Mouse (Mus musculus): ENCODE measurements around the gene Lpp. TPM values are rescaled to one million over a fixed set of nuclear protein-coding genes. Genes with fewer than 3 reads are reported as not detected.

The Lpp gene
- polyA plus RNA-seq, 1 experiment from 2014 or later = 107 TPM

- no peak overlapping the region for H3K9ac ChIP-seq (replicated peaks; ENCODE audit: low read depth, low read length)
- 77% methylated on average over 1 of the region's 1 CpGs for WGBS
- H3K36me3 ChIP-seq (ENCODE audit: control insufficient read depth, insufficient read depth, low read length) = no peaks in the 10 kb centered on the region
- H3K27ac ChIP-seq (ENCODE audit: low read length) = no peak overlapping the region
- no peak overlapping the region for H3K4me2 ChIP-seq (replicated peaks; ENCODE audit: low read depth, low read length)
- H3K9me3 ChIP-seq (ENCODE audit: control insufficient read depth, low read depth, low read length) = no peaks in the 10 kb centered on the region
- no peaks in the 10 kb centered on the region for H3K4me1 ChIP-seq (ENCODE audit: control insufficient read depth, insufficient read depth, low read length)
- no peaks in the 10 kb centered on the region for H3K27me3 ChIP-seq (ENCODE audit: control insufficient read depth, insufficient read depth, low read length)
- no peak for ATAC-seq (ENCODE audit: insufficient number of reproducible peaks, insufficient read depth, low FRiP score, low read depth)
- no peak overlapping the region for H3K4me3 ChIP-seq (ENCODE audit: low read depth, low read length)
Measured at GRCm38 (mm10) chr16:24801780-24802179, 408.5 kb downstream of the Lpp start.

GRCm38 (mm10) chr16:24806093-24806492 is 412.8 kb downstream of the Lpp start:
- no peak for ATAC-seq (ENCODE audit: insufficient number of reproducible peaks, insufficient read depth, low FRiP score, low read depth)
- Histone ChIP-seq H3K4me3 (ENCODE audit: low read depth, low read length) (no peak overlapping the region), H3K9ac (replicated peaks; ENCODE audit: low read depth, low read length) (no peak overlapping the region), H3K4me1 (ENCODE audit: control insufficient read depth, insufficient read depth, low read length) (no peaks in the 10 kb centered on the region), H3K27me3 (ENCODE audit: control insufficient read depth, insufficient read depth, low read length) (no peaks in the 10 kb centered on the region), H3K36me3 (ENCODE audit: control insufficient read depth, insufficient read depth, low read length) (no peaks in the 10 kb centered on the region), H3K9me3 (ENCODE audit: control insufficient read depth, low read depth, low read length) (no peaks in the 10 kb centered on the region), H3K4me2 (replicated peaks; ENCODE audit: low read depth, low read length) (no peak overlapping the region), H3K27ac (ENCODE audit: low read length) (no peak overlapping the region)
- 76% methylated on average over 1 of the region's 1 CpGs for WGBS

GRCm38 (mm10) chr16:24807565-24807964 is 414.3 kb downstream of the Lpp start:
- WGBS = 41% methylated on average over 4 of the region's 4 CpGs
- H3K4me2 ChIP-seq (replicated peaks; ENCODE audit: low read depth, low read length) = no peak overlapping the region
- no peak for ATAC-seq (ENCODE audit: insufficient number of reproducible peaks, insufficient read depth, low FRiP score, low read depth)
- no peaks in the 10 kb centered on the region for H3K9me3 ChIP-seq (ENCODE audit: control insufficient read depth, low read depth, low read length)
- no peak overlapping the region for H3K4me3 ChIP-seq (ENCODE audit: low read depth, low read length)
- H3K36me3 ChIP-seq (ENCODE audit: control insufficient read depth, insufficient read depth, low read length) = no peaks in the 10 kb centered on the region
- H3K27ac ChIP-seq (ENCODE audit: low read length) = no peak overlapping the region
- no peak overlapping the region for H3K9ac ChIP-seq (replicated peaks; ENCODE audit: low read depth, low read length)
- no peaks in the 10 kb centered on the region for H3K27me3 ChIP-seq (ENCODE audit: control insufficient read depth, insufficient read depth, low read length)
- no peaks in the 10 kb centered on the region for H3K4me1 ChIP-seq (ENCODE audit: control insufficient read depth, insufficient read depth, low read length)

- no peaks in the 10 kb centered on the region for H3K36me3 ChIP-seq (ENCODE audit: control insufficient read depth, insufficient read depth, low read length)
- no peak overlapping the region for H3K27ac ChIP-seq (ENCODE audit: low read length)
- ATAC-seq (ENCODE audit: insufficient number of reproducible peaks, insufficient read depth, low FRiP score, low read depth) = no peak
- H3K9me3 ChIP-seq (ENCODE audit: control insufficient read depth, low read depth, low read length) = no peaks in the 10 kb centered on the region
- H3K9ac ChIP-seq (replicated peaks; ENCODE audit: low read depth, low read length) = no peak overlapping the region
- H3K4me3 ChIP-seq (ENCODE audit: low read depth, low read length) = no peak overlapping the region
- H3K4me1 ChIP-seq (ENCODE audit: control insufficient read depth, insufficient read depth, low read length) = no peaks in the 10 kb centered on the region
- 77% methylated on average over 6 of the region's 6 CpGs for WGBS
- H3K4me2 ChIP-seq (replicated peaks; ENCODE audit: low read depth, low read length) = no peak overlapping the region
- H3K27me3 ChIP-seq (ENCODE audit: control insufficient read depth, insufficient read depth, low read length) = no peaks in the 10 kb centered on the region
Measured at GRCm38 (mm10) chr16:24809811-24810210, 416.5 kb downstream of the Lpp start.

- WGBS = 72% methylated on average over 3 of the region's 3 CpGs
- Histone ChIP-seq H3K9me3 (ENCODE audit: control insufficient read depth, low read depth, low read length) (no peaks in the 10 kb centered on the region), H3K27me3 (ENCODE audit: control insufficient read depth, insufficient read depth, low read length) (no peaks in the 10 kb centered on the region), H3K4me1 (ENCODE audit: control insufficient read depth, insufficient read depth, low read length) (no peaks in the 10 kb centered on the region), H3K4me3 (ENCODE audit: low read depth, low read length) (no peak overlapping the region), H3K27ac (ENCODE audit: low read length) (no peak overlapping the region), H3K9ac (replicated peaks; ENCODE audit: low read depth, low read length) (no peak overlapping the region), H3K4me2 (replicated peaks; ENCODE audit: low read depth, low read length) (no peak overlapping the region), H3K36me3 (ENCODE audit: control insufficient read depth, insufficient read depth, low read length) (no peaks in the 10 kb centered on the region)
- ATAC-seq (ENCODE audit: insufficient number of reproducible peaks, insufficient read depth, low FRiP score, low read depth) = no peak
Measured at GRCm38 (mm10) chr16:24816621-24817020, 423.3 kb downstream of the Lpp start.

GRCm38 (mm10) chr16:24817381-24817780 is 424.1 kb downstream of the Lpp start:
- H3K36me3 ChIP-seq (ENCODE audit: control insufficient read depth, insufficient read depth, low read length) = no peaks in the 10 kb centered on the region

GRCm38 (mm10) chr16:24819127-24819526 is 425.8 kb downstream of the Lpp start:
- no peak for ATAC-seq (ENCODE audit: insufficient number of reproducible peaks, insufficient read depth, low FRiP score, low read depth)
- no peaks in the 10 kb centered on the region for H3K36me3 ChIP-seq (ENCODE audit: control insufficient read depth, insufficient read depth, low read length)
- H3K9ac ChIP-seq (replicated peaks; ENCODE audit: low read depth, low read length) = no peak overlapping the region
- no peaks in the 10 kb centered on the region for H3K27me3 ChIP-seq (ENCODE audit: control insufficient read depth, insufficient read depth, low read length)
- H3K4me3 ChIP-seq (ENCODE audit: low read depth, low read length) = no peak overlapping the region
- no peaks in the 10 kb centered on the region for H3K4me1 ChIP-seq (ENCODE audit: control insufficient read depth, insufficient read depth, low read length)
- H3K27ac ChIP-seq (ENCODE audit: low read length) = no peak overlapping the region
- 74% methylated on average over 4 of the region's 4 CpGs for WGBS
- H3K9me3 ChIP-seq (ENCODE audit: control insufficient read depth, low read depth, low read length) = no peaks in the 10 kb centered on the region
- H3K4me2 ChIP-seq (replicated peaks; ENCODE audit: low read depth, low read length) = no peak overlapping the region

More at GRCm38 (mm10) chr16:24817381-24817780, 424.1 kb downstream of the Lpp start:
- no peaks in the 10 kb centered on the region for H3K27me3 ChIP-seq (ENCODE audit: control insufficient read depth, insufficient read depth, low read length)
- no peaks in the 10 kb centered on the region for H3K9me3 ChIP-seq (ENCODE audit: control insufficient read depth, low read depth, low read length)
- ATAC-seq (ENCODE audit: insufficient number of reproducible peaks, insufficient read depth, low FRiP score, low read depth) = no peak
- no peak overlapping the region for H3K27ac ChIP-seq (ENCODE audit: low read length)
- 90% methylated on average over 3 of the region's 3 CpGs for WGBS
- no peak overlapping the region for H3K4me3 ChIP-seq (ENCODE audit: low read depth, low read length)
- H3K4me2 ChIP-seq (replicated peaks; ENCODE audit: low read depth, low read length) = no peak overlapping the region
- no peaks in the 10 kb centered on the region for H3K4me1 ChIP-seq (ENCODE audit: control insufficient read depth, insufficient read depth, low read length)
- H3K9ac ChIP-seq (replicated peaks; ENCODE audit: low read depth, low read length) = no peak overlapping the region

- ATAC-seq (ENCODE audit: insufficient number of reproducible peaks, insufficient read depth, low FRiP score, low read depth) = no peak
- no peak overlapping the region for H3K27ac ChIP-seq (ENCODE audit: low read length)
- H3K27me3 ChIP-seq (ENCODE audit: control insufficient read depth, insufficient read depth, low read length) = no peaks in the 10 kb centered on the region
- WGBS = 85% methylated on average over 5 of the region's 5 CpGs
- H3K4me3 ChIP-seq (ENCODE audit: low read depth, low read length) = no peak overlapping the region
- H3K4me2 ChIP-seq (replicated peaks; ENCODE audit: low read depth, low read length) = no peak overlapping the region
- H3K9me3 ChIP-seq (ENCODE audit: control insufficient read depth, low read depth, low read length) = no peaks in the 10 kb centered on the region
- no peaks in the 10 kb centered on the region for H3K36me3 ChIP-seq (ENCODE audit: control insufficient read depth, insufficient read depth, low read length)
- H3K9ac ChIP-seq (replicated peaks; ENCODE audit: low read depth, low read length) = no peak overlapping the region
- H3K4me1 ChIP-seq (ENCODE audit: control insufficient read depth, insufficient read depth, low read length) = no peaks in the 10 kb centered on the region
Measured at GRCm38 (mm10) chr16:24822182-24822875, 429.0 kb downstream of the Lpp start.

- no peaks in the 10 kb centered on the region for H3K4me1 ChIP-seq (ENCODE audit: control insufficient read depth, insufficient read depth, low read length)
- no peaks in the 10 kb centered on the region for H3K9me3 ChIP-seq (ENCODE audit: control insufficient read depth, low read depth, low read length)
- WGBS = 89% methylated on average over 1 of the region's 1 CpGs
- no peaks in the 10 kb centered on the region for H3K27me3 ChIP-seq (ENCODE audit: control insufficient read depth, insufficient read depth, low read length)
- no peak for ATAC-seq (ENCODE audit: insufficient number of reproducible peaks, insufficient read depth, low FRiP score, low read depth)
- no peak overlapping the region for H3K9ac ChIP-seq (replicated peaks; ENCODE audit: low read depth, low read length)
- H3K4me3 ChIP-seq (ENCODE audit: low read depth, low read length) = no peak overlapping the region
- no peak overlapping the region for H3K27ac ChIP-seq (ENCODE audit: low read length)
- no peaks in the 10 kb centered on the region for H3K36me3 ChIP-seq (ENCODE audit: control insufficient read depth, insufficient read depth, low read length)
- H3K4me2 ChIP-seq (replicated peaks; ENCODE audit: low read depth, low read length) = no peak overlapping the region
Measured at GRCm38 (mm10) chr16:24822918-24823317, 429.6 kb downstream of the Lpp start.
